ENCODE assay signal across 18 mouse cellular contexts in the genomic region with DNA sequence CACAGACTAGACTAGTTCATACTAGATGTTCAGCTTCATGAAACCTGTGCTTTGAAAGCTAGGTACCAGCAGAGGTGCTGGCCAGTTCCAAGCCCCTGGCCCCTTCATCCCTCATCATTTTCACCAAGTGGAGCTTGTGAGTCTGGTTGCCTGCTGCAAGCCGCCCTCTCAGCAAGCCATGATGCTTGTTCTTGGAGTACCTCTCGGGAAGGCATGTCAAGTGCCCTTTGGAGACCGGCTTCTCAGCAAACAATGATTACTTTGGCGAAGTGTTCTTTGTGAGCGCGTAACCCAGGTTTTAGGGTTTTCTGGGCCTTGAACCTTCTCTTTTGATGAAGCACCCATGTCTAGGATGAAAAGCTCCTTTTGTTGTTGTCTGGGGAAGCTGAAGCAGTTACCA.
"Had no signal": no experiment of that assay in that cellular context is flagged by ENCODE, and none has a peak within 500 bp of the region (broad histone marks: within the 10 kb centered on the region; RNA-seq: fewer than 3 reads in every experiment).

No protein-coding gene starts in this region.

- H3K4me3 ChIP-seq: heart, adult 2 months; heart, embryonic 13.5 days; heart, embryonic 15.5 days; hindbrain, embryonic 13.5 days; hindbrain, embryonic 15.5 days; kidney, embryonic 15.5 days; left cerebral cortex, adult 2 months; limb, embryonic 10.5 days; limb, embryonic 12.5 days had no signal

- H3K4me2 ChIP-seq: heart, embryonic 11.5 days; heart, embryonic 13.5 days; heart, embryonic 15.5 days; hindbrain, embryonic 13.5 days; hindbrain, embryonic 15.5 days; kidney, embryonic 15.5 days; limb, embryonic 12.5 days had no signal

- DNase-seq: gastrocnemius, postnatal 36 days; heart, adult 11 months; heart, adult 2 months; heart, postnatal 14 days; heart, postnatal 36 days; kidney, adult 11 months had no signal

- H3K27ac ChIP-seq: heart, adult 2 months; heart, embryonic 13.5 days; heart, embryonic 15.5 days; hindbrain, embryonic 13.5 days; hindbrain, embryonic 15.5 days; hindbrain, postnatal 0 days; kidney, embryonic 15.5 days; kidney, postnatal 0 days; left cerebral cortex, adult 2 months; limb, embryonic 10.5 days; limb, embryonic 12.5 days had no signal

- H3K9me3 ChIP-seq: heart, embryonic 15.5 days; hindbrain, embryonic 13.5 days; hindbrain, embryonic 15.5 days; kidney, embryonic 15.5 days; limb, embryonic 10.5 days; limb, embryonic 12.5 days had no signal

- H3K9ac ChIP-seq: heart, embryonic 13.5 days; heart, embryonic 15.5 days; hindbrain, embryonic 13.5 days; hindbrain, embryonic 15.5 days; kidney, embryonic 15.5 days; limb, embryonic 12.5 days had no signal

- H3K36me3 ChIP-seq: heart, embryonic 13.5 days; heart, embryonic 15.5 days; hindbrain, embryonic 13.5 days; hindbrain, embryonic 15.5 days; kidney, embryonic 15.5 days; limb, embryonic 10.5 days; limb, embryonic 12.5 days had no signal

- ATAC-seq: hindbrain, postnatal 0 days; intestine, embryonic 16.5 days had no signal
